Mouse (Mus musculus) embryonic fibroblast, embryonic 13.5 days (primary cell): ENCODE data around the gene Shd. TPM values are rescaled to one million over a fixed set of nuclear protein-coding genes. Genes with fewer than 3 reads are reported as not detected.

Experiments used
- H3K27ac ChIP-seq: 2 replicates; pipeline ENCODE4 v1.5.1; 2012; ENCODE audit warnings: low read length, control low read depth, inconsistent platforms; ENCODE audit not compliant: insufficient read depth
- H3K4me1 ChIP-seq: 2 replicates; pipeline ENCODE4 v1.6.1; 2011; ENCODE audit warnings: low read length; ENCODE audit not compliant: control insufficient read depth, insufficient read depth
- H3K4me3 ChIP-seq: 2 replicates; pipeline ENCODE4 v1.5.1; 2011; ENCODE audit warnings: mild to moderate bottlenecking, control low read depth, low read length; ENCODE audit not compliant: insufficient read depth
- CTCF ChIP-seq: IDR thresholded peaks from 2 replicates; pipeline ENCODE4 v1.5.1; 2011; ENCODE audit warnings: mild to moderate bottlenecking, control low read depth, low read length, moderate library complexity, borderline replicate concordance; ENCODE audit not compliant: insufficient read depth
- POLR2A ChIP-seq: IDR thresholded peaks from 2 replicates; pipeline ENCODE4 v1.6.1; 2011; ENCODE audit warnings: low read depth, mild to moderate bottlenecking, control low read depth, low read length, moderate library complexity
- polyA plus RNA-seq: library from polyadenylated mRNA; stranded (reverse); fragments of >200 nt; gene quantifications from 2 replicates; pipeline ENCODE4 v1.2.4, GENCODE M21; 2011; ENCODE audit warnings: low read depth; ENCODE audit not compliant: missing spikeins, insufficient read length

Shd gene
- polyA plus RNA-seq, 1 experiment = 0.39 TPM

- no peak overlapping the region for H3K4me3 ChIP-seq
- TF ChIP-seq CTCF (no peak), POLR2A (no peak)
- no peak overlapping the region for H3K27ac ChIP-seq
- H3K4me1 ChIP-seq = no peaks in the 10 kb centered on the region
Measured at GRCm38 (mm10) chr17:55950601-55951000, 19.7 kb upstream of the Shd start.

DNA sequence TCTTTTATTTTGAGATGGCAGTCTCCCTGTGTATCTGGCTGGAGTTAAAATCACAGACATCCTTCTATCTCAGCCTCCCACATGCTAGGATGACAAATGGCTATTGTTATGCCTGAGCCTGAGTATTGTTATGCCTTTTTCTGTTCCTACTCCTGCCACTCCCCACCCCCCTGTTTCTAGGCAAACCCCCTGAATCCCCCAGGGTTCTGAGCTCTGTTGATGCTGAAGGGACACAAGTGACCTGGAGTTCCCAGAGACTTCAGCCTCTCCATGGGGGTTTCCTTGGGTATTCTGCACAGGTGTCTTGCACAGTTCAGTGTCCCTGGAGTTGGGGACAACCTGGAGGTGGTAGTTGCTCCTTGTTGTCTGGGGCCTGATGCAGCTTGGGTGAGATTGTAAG, 18.2 kb upstream of the Shd start:
- H3K4me3 ChIP-seq = no peak overlapping the region
- no peak overlapping the region for H3K27ac ChIP-seq
- TF ChIP-seq POLR2A (no peak), CTCF (no peak)
- H3K4me1 ChIP-seq = no peaks in the 10 kb centered on the region

DNA sequence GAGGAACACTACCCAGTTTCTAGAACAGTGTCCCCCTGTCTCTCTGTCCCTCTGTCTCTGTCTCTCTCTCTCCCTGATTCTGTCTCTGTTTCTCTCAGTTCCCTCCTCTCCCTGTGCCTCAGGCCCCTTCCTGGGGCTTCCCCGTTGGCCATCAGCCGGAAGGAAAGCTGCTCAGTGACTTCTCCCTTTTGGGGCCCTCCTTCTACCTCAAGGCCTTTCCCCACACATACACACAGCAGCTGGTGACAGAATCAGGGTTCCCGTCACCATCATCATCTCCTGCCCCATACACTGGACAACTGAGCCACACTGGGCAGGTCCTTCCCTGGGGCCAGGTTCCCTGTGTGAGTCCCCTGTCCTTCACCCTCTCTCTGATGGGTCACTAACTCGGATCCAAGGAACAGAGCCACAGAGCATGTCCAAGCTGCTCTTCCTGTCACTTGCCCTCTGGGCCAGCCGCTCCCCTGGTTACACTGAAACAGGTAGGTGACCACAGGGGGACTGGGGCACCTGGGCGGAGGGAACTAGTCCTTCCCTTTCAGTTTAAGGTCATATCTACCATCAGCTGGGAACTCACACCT, 17.7 kb upstream of the Shd start, which contains the start of gene Ebi3:
Ebi3 (plus strand) TSS at position 194 of the 581 bp plus-strand sequence.
- Histone ChIP-seq H3K4me1 (no peaks in the 10 kb centered on the region), H3K27ac (no peak within 1 kb of the TSS), H3K4me3 (no peak within 1 kb of the TSS)
- TF ChIP-seq POLR2A (no peak), CTCF (no peak)

DNA sequence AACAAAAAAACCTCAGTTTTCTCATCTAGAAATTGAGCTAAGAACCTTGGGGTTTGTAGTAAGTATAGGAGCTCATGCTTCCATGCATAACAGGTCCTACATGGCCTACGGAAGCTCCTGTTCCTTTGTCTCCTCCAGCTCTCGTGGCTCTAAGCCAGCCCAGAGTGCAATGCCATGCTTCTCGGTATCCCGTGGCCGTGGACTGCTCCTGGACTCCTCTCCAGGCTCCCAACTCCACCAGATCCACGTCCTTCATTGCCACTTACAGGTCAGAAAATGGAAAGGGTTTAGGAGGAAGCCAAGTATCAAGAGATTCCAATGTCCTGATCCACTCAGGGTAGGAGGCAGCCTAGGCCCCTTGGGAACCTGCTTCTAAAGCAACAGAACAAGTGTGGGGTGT, 16.5 kb upstream of the Shd start:
- TF ChIP-seq POLR2A = no peak
- no peak for TF ChIP-seq CTCF
- H3K4me1 ChIP-seq = no peaks in the 10 kb centered on the region

GRCm38 (mm10) chr17:55954229-55954628, 16.0 kb upstream of the Shd start:
- Histone ChIP-seq H3K4me3 (no peak overlapping the region), H3K4me1 (no peaks in the 10 kb centered on the region), H3K27ac (no peak overlapping the region)
- TF ChIP-seq CTCF (no peak), POLR2A (no peak)

More for the DNA sequence above, 16.5 kb upstream of the Shd start:
- Histone ChIP-seq H3K27ac (no peak overlapping the region), H3K4me3 (no peak overlapping the region)

GRCm38 (mm10) chr17:55956129-55956528, 14.1 kb upstream of the Shd start:
- Histone ChIP-seq H3K4me3 (peak overlapping the region; percentile 30), H3K27ac (no peak overlapping the region), H3K4me1 (peaks cover 5% of the 10 kb centered on the region; the same call in 1 of the 2 replicates)
- TF ChIP-seq POLR2A (no peak), CTCF (no peak)

GRCm38 (mm10) chr17:55956591-55956990, 13.7 kb upstream of the Shd start:
- Histone ChIP-seq H3K4me3 (no peak overlapping the region), H3K4me1 (peaks cover 5% of the 10 kb centered on the region; the same call in 1 of the 2 replicates), H3K27ac (no peak overlapping the region)
- TF ChIP-seq CTCF (no peak), POLR2A (no peak)

DNA sequence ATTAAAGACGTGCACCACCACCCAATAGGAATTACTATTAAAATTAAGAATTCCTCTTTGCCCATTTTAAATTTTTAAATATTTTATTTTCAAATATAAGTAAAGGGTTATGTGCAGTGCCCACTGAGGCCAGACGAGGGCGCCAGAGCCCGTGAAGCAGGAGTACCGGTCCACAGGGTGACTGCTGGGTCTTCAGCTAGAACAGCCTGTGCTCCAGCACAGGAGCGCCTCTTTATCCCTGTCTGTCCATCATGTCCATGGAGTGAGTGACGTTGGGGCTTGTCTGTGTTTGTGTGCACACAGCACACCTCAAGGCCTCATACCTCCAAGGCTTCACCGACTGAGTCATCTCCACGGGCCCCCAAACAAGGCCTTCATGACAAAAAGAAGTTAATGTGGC, 13.1 kb upstream of the Shd start:
- TF ChIP-seq CTCF = peak; percentile 85
- TF ChIP-seq POLR2A = peak; percentile 21; the same call in 1 of the 2 replicates
- H3K4me1 ChIP-seq = peaks cover 5% of the 10 kb centered on the region; the same call in 1 of the 2 replicates
- no peak overlapping the region for H3K27ac ChIP-seq
- H3K4me3 ChIP-seq = no peak overlapping the region

DNA sequence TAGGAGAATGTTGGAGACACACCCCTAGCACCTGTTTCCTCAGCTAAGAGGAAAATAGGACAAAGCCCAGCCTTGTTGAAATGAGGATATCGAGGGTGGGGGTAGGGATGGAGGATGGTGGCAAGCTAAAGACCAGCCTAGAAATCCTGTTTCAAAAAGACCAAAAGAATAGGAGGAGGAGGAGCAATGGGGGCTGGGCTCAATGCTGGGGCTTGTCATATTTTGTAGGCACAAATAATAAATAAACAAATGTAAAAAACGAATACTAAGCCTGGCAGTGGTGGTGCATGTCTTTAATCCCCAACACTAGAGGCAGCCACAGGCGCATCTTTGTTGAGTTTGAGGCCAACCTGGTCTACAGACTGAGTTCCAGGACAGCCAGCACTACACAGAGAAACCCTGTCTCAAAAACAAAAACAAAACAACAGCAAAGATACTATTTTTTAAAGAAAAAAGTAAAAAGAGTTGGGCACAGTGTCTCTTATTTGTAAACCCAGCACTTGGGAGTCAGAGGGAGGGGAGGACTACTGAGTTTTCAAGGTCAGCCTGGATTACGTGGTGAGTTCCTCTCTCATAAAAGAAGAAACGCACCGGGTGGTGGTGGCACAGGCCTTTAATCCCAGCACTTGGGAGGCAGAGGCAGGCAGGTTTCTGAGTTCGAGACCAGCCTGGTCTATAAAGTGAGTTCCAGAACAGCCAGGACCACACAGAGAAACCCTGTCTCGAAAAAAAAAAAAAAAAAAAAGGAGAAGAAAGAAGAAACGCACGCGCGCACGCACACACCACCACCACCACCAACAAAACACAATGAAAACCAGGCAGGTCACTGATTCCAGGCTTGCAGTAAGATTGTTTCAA, 12.3 kb upstream of the Shd start:
- no peak overlapping the region for H3K27ac ChIP-seq
- H3K4me1 ChIP-seq = peaks cover 5% of the 10 kb centered on the region; the same call in 1 of the 2 replicates
- H3K4me3 ChIP-seq = peak overlapping the region; percentile 49
- TF ChIP-seq POLR2A (no peak), CTCF (no peak)

GRCm38 (mm10) chr17:55958584-55958886, 11.7 kb upstream of the Shd start:
- TF ChIP-seq POLR2A (no peak; the same call in 1 of the 2 replicates), CTCF (no peak)
- Histone ChIP-seq H3K4me3 (peak overlapping the region; percentile 49), H3K27ac (no peak overlapping the region), H3K4me1 (peaks cover 5% of the 10 kb centered on the region; the same call in 1 of the 2 replicates)

DNA sequence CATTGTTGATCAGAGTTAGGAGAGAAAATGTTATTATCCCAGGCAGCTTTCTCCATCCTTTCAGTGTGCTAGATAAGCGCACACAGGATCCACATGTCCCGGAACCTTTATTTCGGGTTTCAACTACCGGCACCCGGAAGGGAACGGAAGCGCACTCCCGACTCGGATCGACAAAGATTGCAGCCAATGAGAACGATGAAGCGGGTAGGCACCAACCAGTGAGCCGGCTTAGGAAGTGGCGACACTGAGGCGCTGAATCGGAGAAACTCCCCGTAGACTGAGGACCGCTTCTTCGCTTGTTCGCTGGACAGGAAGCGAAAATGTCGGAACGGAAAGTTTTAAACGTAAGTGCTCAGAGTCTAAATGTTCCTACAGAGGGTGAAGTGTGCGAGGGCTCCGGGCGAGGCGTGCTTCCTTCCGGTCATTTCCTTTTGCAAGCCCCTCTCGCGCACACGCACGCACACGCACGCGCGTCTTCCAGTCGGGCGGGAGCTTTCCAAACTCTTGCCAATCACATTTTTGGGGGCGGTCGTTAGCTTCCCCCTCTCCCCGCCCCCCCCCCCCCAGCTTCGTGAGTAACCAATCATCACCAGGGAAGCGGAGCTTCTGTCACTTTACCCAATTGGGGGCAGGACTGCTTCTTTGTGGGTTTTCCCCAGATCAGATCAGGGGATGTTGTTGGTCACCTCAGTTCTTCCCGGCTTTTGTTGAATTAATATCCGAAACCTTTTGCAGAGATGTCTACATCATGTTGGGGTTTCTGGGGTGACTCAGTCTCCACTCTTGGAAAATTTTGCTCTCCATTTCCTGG, 11.1 kb upstream of the Shd start, which contains the start of gene Yju2:
Yju2 (plus strand) TSS at position 182 of the 811 bp plus-strand sequence.
- TF ChIP-seq POLR2A (peak; percentile 63), CTCF (no peak)
- peak within 1 kb of the TSS; percentile 58 for H3K4me3 ChIP-seq
- H3K27ac ChIP-seq = peak within 1 kb of the TSS; percentile 92
- peaks cover 5% of the 10 kb centered on the region; the same call in 1 of the 2 replicates for H3K4me1 ChIP-seq
